Mouse (Mus musculus) midbrain, embryonic 15.5 days (tissue): ENCODE data around the gene Optc. TPM values are rescaled to one million over a fixed set of nuclear protein-coding genes. Genes with fewer than 3 reads are reported as not detected.

Experiments used
- ATAC-seq: fragments of 200-750 bp; cut with Nextera tagmentation; replicated peaks from 2 replicates; pipeline ENCODE4 v1.8.0; 2017; ENCODE audit warnings: moderate TSS enrichment
- H3K27ac ChIP-seq: fragments of 300-500 bp; sonication (generic); 2 replicates; pipeline ENCODE4 v1.5.1; 2015; ENCODE audit warnings: mild to moderate bottlenecking, inconsistent platforms
- H3K27me3 ChIP-seq: fragments of 300-500 bp; sonication (generic); replicated peaks from 2 replicates; pipeline ENCODE4 v1.6.1; 2015; ENCODE audit warnings: inconsistent platforms
- H3K36me3 ChIP-seq: fragments of 300-500 bp; sonication (generic); replicated peaks from 2 replicates; pipeline ENCODE4 v1.6.1; 2015; ENCODE audit warnings: inconsistent platforms
- H3K4me1 ChIP-seq: fragments of 300-500 bp; sonication (generic); 2 replicates; pipeline ENCODE4 v1.6.1; 2015; ENCODE audit warnings: inconsistent platforms
- H3K4me2 ChIP-seq: fragments of 300-500 bp; sonication (generic); 2 replicates; pipeline ENCODE4 v1.6.1; 2015; ENCODE audit warnings: inconsistent platforms, mild to moderate bottlenecking, moderate library complexity
- H3K4me3 ChIP-seq: fragments of 300-500 bp; sonication (generic); 2 replicates; pipeline ENCODE4 v1.5.1; 2015; ENCODE audit warnings: mild to moderate bottlenecking, inconsistent platforms
- H3K9ac ChIP-seq: fragments of 300-500 bp; sonication (generic); 2 replicates; pipeline ENCODE4 v1.6.1; 2015; ENCODE audit warnings: mild to moderate bottlenecking, inconsistent platforms
- H3K9me3 ChIP-seq: fragments of 300-500 bp; sonication (generic); 2 replicates; pipeline ENCODE4 v1.6.1; 2016; ENCODE audit warnings: inconsistent platforms
- WGBS: fragments of 180-500 bp; shearing (Covaris S2); methylation state at CpG from one replicate; pipeline ENCODE4 v1.1.7; 2015; ENCODE audit warnings: mixed read lengths; 5-methylcytosine and 5-hydroxymethylcytosine counted together
- polyA plus RNA-seq: library from polyadenylated mRNA; unstranded; fragments of >200 nt; fragmentation: Nextera tagmentation; extraction: Ambion mirVana; gene quantifications from 2 replicates; pipeline ENCODE4 v1.2.1, GENCODE M21; 2015

The Optc gene
- polyA plus RNA-seq, 1 experiment from 2014 or later, result 3.7 TPM

GRCm38 (mm10) chr1:133873086-133873813 is 34.5 kb downstream of the Optc start:
- H3K4me2 ChIP-seq, result no peak overlapping the region
- H3K9me3 ChIP-seq, result no peaks in the 10 kb centered on the region
- no peak for ATAC-seq
- H3K36me3 ChIP-seq, result no peaks in the 10 kb centered on the region
- H3K4me3 ChIP-seq, result no peak overlapping the region
- no peaks in the 10 kb centered on the region for H3K27me3 ChIP-seq
- H3K9ac ChIP-seq, result no peak overlapping the region
- no peaks in the 10 kb centered on the region for H3K4me1 ChIP-seq
- WGBS, result 81% methylated on average over 6 of the region's 6 CpGs
- H3K27ac ChIP-seq, result no peak overlapping the region

- H3K4me1 ChIP-seq, result no peaks in the 10 kb centered on the region
- H3K9ac ChIP-seq, result no peak overlapping the region
- H3K4me2 ChIP-seq, result no peak overlapping the region
- H3K36me3 ChIP-seq, result no peaks in the 10 kb centered on the region
- 84% methylated on average over 10 of the region's 10 CpGs for WGBS
- H3K4me3 ChIP-seq, result no peak overlapping the region
- H3K27ac ChIP-seq, result no peak overlapping the region
- no peak for ATAC-seq
- H3K9me3 ChIP-seq, result no peaks in the 10 kb centered on the region
- H3K27me3 ChIP-seq, result no peaks in the 10 kb centered on the region
These were observed 36.6 kb downstream of the Optc start for GRCm38 (mm10) chr1:133871241-133871640.

GRCm38 (mm10) chr1:133869221-133869620 is 38.6 kb downstream of the Optc start:
- H3K36me3 ChIP-seq, result no peaks in the 10 kb centered on the region
- H3K4me3 ChIP-seq, result no peak overlapping the region
- no peak overlapping the region for H3K27ac ChIP-seq
- ATAC-seq, result no peak
- H3K9me3 ChIP-seq, result no peaks in the 10 kb centered on the region
- no peaks in the 10 kb centered on the region for H3K27me3 ChIP-seq
- H3K9ac ChIP-seq, result no peak overlapping the region
- no peaks in the 10 kb centered on the region for H3K4me1 ChIP-seq
- 59% methylated on average over 2 of the region's 2 CpGs for WGBS
- H3K4me2 ChIP-seq, result no peak overlapping the region

DNA sequence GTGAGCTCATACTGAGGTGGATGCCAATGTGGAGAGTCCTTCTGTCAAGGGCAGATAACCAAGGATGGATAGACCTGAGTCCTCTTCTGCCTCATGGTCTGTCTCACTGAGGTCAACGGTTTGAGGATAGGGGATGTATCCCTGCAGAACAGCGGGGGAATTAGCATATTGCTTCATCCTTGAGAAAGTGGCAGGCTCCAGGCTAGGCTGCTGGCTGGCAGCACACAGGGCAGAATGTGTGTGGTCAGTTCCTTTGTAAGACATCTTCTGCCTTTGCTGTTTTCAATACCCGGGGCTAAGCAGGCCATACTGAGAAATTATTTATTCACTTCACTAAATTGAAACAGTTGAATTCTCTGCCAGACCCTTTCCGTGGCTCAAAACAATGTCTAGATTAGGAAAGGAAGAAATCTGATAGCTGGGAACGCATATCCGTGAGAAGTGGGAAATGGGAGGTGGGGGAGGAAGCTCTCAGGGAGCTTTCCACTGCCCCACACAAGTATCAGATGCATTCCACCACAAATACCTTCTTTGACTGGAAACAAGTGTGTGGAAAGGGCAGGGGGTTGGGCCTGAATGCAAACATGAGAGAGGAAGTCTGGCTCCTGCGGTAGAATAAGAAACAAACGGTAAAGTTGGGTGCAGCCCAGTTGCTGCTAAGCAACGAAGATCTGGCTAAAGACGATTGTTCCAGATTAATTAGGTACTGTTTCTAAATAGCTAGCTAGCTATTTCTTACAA is 44.4 kb downstream of the Optc start:
- Histone ChIP-seq H3K36me3 (no peaks in the 10 kb centered on the region), H3K4me3 (no peak overlapping the region), H3K9me3 (no peaks in the 10 kb centered on the region), H3K27ac (peak overlapping the region; percentile 27), H3K4me1 (peaks cover 13% of the 10 kb centered on the region), H3K9ac (no peak overlapping the region), H3K4me2 (no peak overlapping the region), H3K27me3 (no peaks in the 10 kb centered on the region)
- peak; percentile 48 for ATAC-seq
- 28% methylated on average over 10 of the region's 10 CpGs for WGBS

DNA sequence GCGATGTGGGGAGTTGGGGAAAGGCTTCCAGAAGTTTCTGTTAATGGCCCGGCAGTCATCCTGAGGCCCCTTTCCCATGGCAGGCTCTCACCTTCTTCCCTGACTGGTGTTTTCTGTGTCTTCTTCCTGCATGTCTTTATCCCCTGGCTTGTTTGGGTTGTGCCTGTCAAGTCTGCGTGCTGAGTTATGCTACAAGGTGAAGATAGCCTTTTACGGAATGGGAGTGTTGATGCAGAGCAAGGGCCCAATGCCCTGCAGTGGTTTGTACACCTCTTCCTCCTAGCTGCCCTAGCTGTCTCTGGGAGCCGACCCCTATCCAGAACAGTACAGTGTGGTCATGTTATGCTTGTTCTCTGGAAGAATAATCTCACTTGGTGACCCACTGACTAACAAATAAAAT is 46.8 kb downstream of the Optc start:
- ATAC-seq, result no peak
- no peak overlapping the region for H3K9ac ChIP-seq
- no peak overlapping the region for H3K4me3 ChIP-seq
- 80% methylated on average over 5 of the region's 5 CpGs for WGBS
- H3K4me1 ChIP-seq, result peaks cover 14% of the 10 kb centered on the region
- no peak overlapping the region for H3K4me2 ChIP-seq
- H3K27me3 ChIP-seq, result no peaks in the 10 kb centered on the region
- H3K9me3 ChIP-seq, result no peaks in the 10 kb centered on the region
- no peak overlapping the region for H3K27ac ChIP-seq
- no peaks in the 10 kb centered on the region for H3K36me3 ChIP-seq

DNA sequence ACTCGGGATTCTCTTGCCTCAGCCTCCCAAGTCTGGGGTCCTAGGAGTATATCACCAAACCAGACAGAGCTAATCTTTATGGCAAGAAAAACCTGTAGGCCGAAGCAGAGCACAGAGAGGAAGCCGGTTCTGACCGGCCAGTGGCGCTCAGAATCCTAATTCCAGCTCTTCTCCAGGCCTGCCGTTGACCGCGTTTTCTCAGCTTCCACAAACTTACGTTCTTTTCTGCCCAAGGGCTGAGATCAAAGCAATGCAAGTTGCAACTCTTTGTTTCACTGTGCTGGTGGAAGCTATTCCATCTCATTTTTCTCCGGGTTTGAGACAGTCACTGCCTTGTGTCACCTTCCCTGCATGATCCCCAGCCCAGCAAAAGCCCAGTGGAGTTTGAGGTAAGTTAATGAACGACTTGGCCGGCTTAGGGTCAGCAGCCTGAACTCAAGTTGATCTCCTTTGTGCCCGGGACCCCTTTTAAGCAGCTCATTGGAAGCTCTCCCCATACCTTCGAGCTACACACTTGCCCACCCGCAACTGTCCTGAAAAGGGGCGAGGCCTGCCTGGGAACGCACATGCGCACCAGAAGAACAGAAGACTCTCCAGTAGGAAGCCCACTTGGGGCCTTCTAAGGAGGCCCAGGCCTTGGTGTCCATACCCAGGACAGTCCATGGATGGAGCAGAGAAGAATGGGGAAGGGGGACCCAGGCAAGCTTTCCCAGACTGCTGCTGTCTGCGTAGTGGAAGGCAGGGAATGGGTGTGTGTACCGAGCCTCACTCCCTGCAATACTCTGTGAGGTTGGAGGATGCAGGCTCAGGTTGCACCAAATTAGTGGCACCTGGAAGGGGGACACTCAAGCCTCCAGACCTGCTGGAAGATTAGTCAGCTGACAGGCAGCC is 47.7 kb downstream of the Optc start:
- no peak for ATAC-seq
- no peaks in the 10 kb centered on the region for H3K9me3 ChIP-seq
- H3K4me3 ChIP-seq, result no peak overlapping the region
- H3K27ac ChIP-seq, result no peak overlapping the region
- H3K4me2 ChIP-seq, result no peak overlapping the region
- H3K27me3 ChIP-seq, result no peaks in the 10 kb centered on the region
- peaks cover 24% of the 10 kb centered on the region for H3K4me1 ChIP-seq
- H3K9ac ChIP-seq, result no peak overlapping the region
- WGBS, result 76% methylated on average over 20 of the region's 20 CpGs
- no peaks in the 10 kb centered on the region for H3K36me3 ChIP-seq

- Histone ChIP-seq H3K27me3 (no peaks in the 10 kb centered on the region), H3K9me3 (no peaks in the 10 kb centered on the region), H3K9ac (no peak overlapping the region), H3K4me1 (peaks cover 31% of the 10 kb centered on the region), H3K27ac (peak overlapping the region; percentile 57), H3K4me2 (no peak overlapping the region), H3K36me3 (no peaks in the 10 kb centered on the region), H3K4me3 (no peak overlapping the region)
- 36% methylated on average over 6 of the region's 6 CpGs for WGBS
- no peak for ATAC-seq
These were observed 48.5 kb downstream of the Optc start for GRCm38 (mm10) chr1:133859257-133859656.

- no peak overlapping the region for H3K9ac ChIP-seq
- no peak overlapping the region for H3K4me2 ChIP-seq
- H3K36me3 ChIP-seq, result no peaks in the 10 kb centered on the region
- peaks cover 30% of the 10 kb centered on the region for H3K4me1 ChIP-seq
- H3K27ac ChIP-seq, result no peak overlapping the region
- 84% methylated on average over 5 of the region's 5 CpGs for WGBS
- H3K4me3 ChIP-seq, result no peak overlapping the region
- peaks cover 5% of the 10 kb centered on the region; the same call in 1 of the 2 replicates for H3K27me3 ChIP-seq
- no peaks in the 10 kb centered on the region for H3K9me3 ChIP-seq
- ATAC-seq, result no peak
These were observed 50.0 kb downstream of the Optc start for GRCm38 (mm10) chr1:133857781-133858180.

DNA sequence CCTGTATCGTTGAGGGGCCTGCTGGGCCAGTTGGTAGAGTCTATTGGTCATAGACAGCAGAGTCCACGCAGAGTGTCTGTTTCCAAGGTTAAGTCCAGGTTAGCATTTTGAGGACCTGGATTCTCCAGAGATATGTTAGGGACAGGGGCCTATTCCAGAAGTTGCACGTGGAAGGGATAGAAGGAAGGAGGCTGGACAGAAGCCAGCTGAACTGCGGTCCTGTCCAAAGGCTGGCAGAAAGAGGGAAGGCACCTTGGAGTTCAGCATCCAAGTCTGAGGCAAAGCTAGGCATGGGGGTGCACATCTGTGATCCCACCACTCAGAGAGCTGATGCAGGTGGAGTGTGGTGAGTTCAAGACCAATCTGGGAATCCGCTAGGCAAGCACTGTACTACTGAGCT is 50.6 kb downstream of the Optc start:
- H3K27me3 ChIP-seq, result peaks cover 5% of the 10 kb centered on the region; the same call in 1 of the 2 replicates
- H3K9me3 ChIP-seq, result no peaks in the 10 kb centered on the region
- no peak for ATAC-seq
- no peak overlapping the region for H3K9ac ChIP-seq
- H3K36me3 ChIP-seq, result no peaks in the 10 kb centered on the region
- no peak overlapping the region for H3K27ac ChIP-seq
- H3K4me3 ChIP-seq, result no peak overlapping the region
- no peak overlapping the region for H3K4me2 ChIP-seq
- 91% methylated on average over 5 of the region's 5 CpGs for WGBS
- H3K4me1 ChIP-seq, result peaks cover 30% of the 10 kb centered on the region

GRCm38 (mm10) chr1:133856655-133857054 is 51.1 kb downstream of the Optc start:
- Histone ChIP-seq H3K4me2 (no peak overlapping the region), H3K4me3 (no peak overlapping the region), H3K9me3 (no peaks in the 10 kb centered on the region), H3K9ac (no peak overlapping the region), H3K4me1 (peaks cover 30% of the 10 kb centered on the region), H3K27ac (no peak overlapping the region), H3K36me3 (no peaks in the 10 kb centered on the region), H3K27me3 (peaks cover 5% of the 10 kb centered on the region; the same call in 1 of the 2 replicates)
- ATAC-seq, result no peak
- 65% methylated on average over 3 of the region's 3 CpGs for WGBS

DNA sequence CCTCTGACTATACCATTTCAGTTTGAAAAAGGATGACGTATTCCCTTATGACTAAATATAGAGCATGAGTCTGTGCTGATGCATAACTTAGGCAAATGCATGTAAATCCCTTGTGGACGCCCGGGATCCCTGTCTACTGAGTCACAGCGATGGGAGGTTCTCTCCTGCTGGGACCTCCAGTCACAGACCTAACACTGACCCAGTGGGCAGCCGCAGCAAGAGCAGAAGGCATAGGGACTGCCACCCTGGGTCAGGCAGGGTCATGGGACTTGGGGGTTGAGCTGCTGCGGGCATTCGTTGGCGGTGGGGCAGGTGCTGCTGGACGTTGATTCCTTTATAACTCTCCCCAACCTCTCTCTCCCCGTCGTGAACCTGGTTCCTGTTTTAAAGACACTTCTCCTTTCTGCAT is 51.7 kb downstream of the Optc start:
- no peak overlapping the region for H3K9ac ChIP-seq
- H3K4me1 ChIP-seq, result peaks cover 30% of the 10 kb centered on the region
- H3K9me3 ChIP-seq, result no peaks in the 10 kb centered on the region
- ATAC-seq, result 0 out of 2 replicates have a peak, but pooled peaks have one; percentile 10
- no peak overlapping the region for H3K27ac ChIP-seq
- H3K4me3 ChIP-seq, result no peak overlapping the region
- peaks cover 5% of the 10 kb centered on the region; the same call in 1 of the 2 replicates for H3K27me3 ChIP-seq
- H3K4me2 ChIP-seq, result no peak overlapping the region
- H3K36me3 ChIP-seq, result no peaks in the 10 kb centered on the region
- WGBS, result 12% methylated on average over 11 of the region's 11 CpGs
